Comparison of ENCODE assay signal across 8 mouse cellular contexts in the genomic region with DNA sequence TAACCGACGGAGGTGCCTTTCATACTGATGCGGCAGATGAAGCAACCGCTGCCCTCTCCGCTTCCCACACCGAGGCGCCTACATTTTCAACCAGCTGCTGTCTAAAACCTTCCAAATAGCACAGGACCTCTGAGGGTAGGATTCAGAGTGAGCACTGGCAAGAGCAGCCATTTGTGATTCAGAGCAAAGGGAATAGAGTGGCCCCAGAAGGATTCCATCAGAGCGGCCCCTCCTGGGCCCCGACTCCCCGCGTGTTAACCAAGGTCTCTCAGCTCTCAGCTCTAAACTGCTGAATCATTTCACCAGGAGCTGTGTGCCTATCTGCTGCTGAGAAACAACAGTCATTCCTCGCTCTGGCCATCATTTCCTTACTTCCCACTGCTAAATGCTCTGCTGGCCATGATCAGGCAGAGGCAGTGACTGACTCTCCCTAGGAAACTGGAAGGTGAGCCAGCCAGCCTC.
A peak's percentile ranks its signal among the peaks of the same experiment; 100 is the strongest.
DNase-seq lines count a peak whose midpoint lies in the region; ATAC-seq and TF ChIP-seq lines count a peak whose summit lies in the region.

No protein-coding gene starts in this region.

- intact Hi-C loops in left cerebral cortex, adult 2 months (cut with DNase I) = loop anchor here (5.0 kb wide), 1 partner anchor 826 kb away; no protein-coding TSS in a partner anchor

- no peak overlapping the region for H3K9ac ChIP-seq in limb, embryonic 14.5 days (ENCODE audit: low read depth, low read length, severe bottlenecking)
- H3K9ac ChIP-seq in neural tube, embryonic 13.5 days = no peak overlapping the region; the same call in 1 of the 2 replicates

- no peak for TF ChIP-seq POLR2A in limb, embryonic 14.5 days (IDR thresholded peaks at IDR 0.05; ENCODE audit: borderline replicate concordance, extremely low read depth, insufficient read depth, insufficient read length)

- H3K4me3 ChIP-seq in left cerebral cortex, adult 2 months = no peak overlapping the region
- H3K4me3 ChIP-seq in limb, embryonic 14.5 days (replicated peaks; ENCODE audit: low read length) = no peak overlapping the region
- H3K4me3 ChIP-seq in neural tube, embryonic 13.5 days = no peak overlapping the region

- WGBS in limb, embryonic 14.5 days = 30% methylated on average over 12 of the region's 12 CpGs
- WGBS in neural tube, embryonic 13.5 days = 24% methylated on average over 12 of the region's 12 CpGs

- peak overlapping the region; percentile 30; the same call in 1 of the 2 replicates for H3K4me2 ChIP-seq in limb, embryonic 14.5 days (replicated peaks; ENCODE audit: low read depth, low read length, severe bottlenecking)
- peak overlapping the region; percentile 33 for H3K4me2 ChIP-seq in neural tube, embryonic 13.5 days

- DNase-seq in left cerebral cortex, adult 2 months (ENCODE audit: extremely low spot score in 1 of 2, low spot score in 2 of 2) = no peak
- no peak for DNase-seq in left cerebral cortex, adult 11 months (ENCODE audit: low spot score)
- DNase-seq in embryo, embryonic 10.5 days (ENCODE audit: low spot score) = peak; percentile 33
- peak; percentile 13 for DNase-seq in heart, adult 8-10 months (ENCODE audit: low spot score)
- DNase-seq in limb, embryonic 14.5 days (ENCODE audit: low spot score) = no peak
- no peak for DNase-seq in kidney, postnatal 4 days
- DNase-seq in spleen, postnatal 4 days (ENCODE audit: low spot score in 2 of 2) = no peak

- peak overlapping the region; percentile 66 for H3K27ac ChIP-seq in left cerebral cortex, adult 2 months
- no peak overlapping the region for H3K27ac ChIP-seq in limb, embryonic 14.5 days (replicated peaks; ENCODE audit: low read depth, low read length)
- peak overlapping the region; percentile 66; the same call in 1 of the 2 replicates for H3K27ac ChIP-seq in neural tube, embryonic 13.5 days (replicated peaks)

- no peaks in the 10 kb centered on the region for H3K36me3 ChIP-seq in limb, embryonic 14.5 days (ENCODE audit: control insufficient read depth, insufficient read depth, low read length)
- H3K36me3 ChIP-seq in neural tube, embryonic 13.5 days = no peaks in the 10 kb centered on the region

- H3K4me1 ChIP-seq in limb, embryonic 14.5 days (ENCODE audit: control insufficient read depth, insufficient read depth, low read length) = peaks cover 7% of the 10 kb centered on the region
- H3K4me1 ChIP-seq in neural tube, embryonic 13.5 days (replicated peaks) = peaks cover 17% of the 10 kb centered on the region

- peak; percentile 15; the same call in 1 of the 2 replicates for ATAC-seq in limb, embryonic 14.5 days (ENCODE audit: low FRiP score, low read depth)
- no peak; the same call in 1 of the 2 replicates for ATAC-seq in neural tube, embryonic 13.5 days (ENCODE audit: low read depth)

- H3K27me3 ChIP-seq in limb, embryonic 14.5 days (ENCODE audit: control insufficient read depth, insufficient read depth, low read length) = no peaks in the 10 kb centered on the region
- no peaks in the 10 kb centered on the region for H3K27me3 ChIP-seq in neural tube, embryonic 13.5 days

- TF ChIP-seq CTCF in left cerebral cortex, adult 2 months (IDR thresholded peaks at IDR 0.05) = no peak

- H3K9me3 ChIP-seq in limb, embryonic 14.5 days (ENCODE audit: control insufficient read depth, low read length) = no peaks in the 10 kb centered on the region
- H3K9me3 ChIP-seq in neural tube, embryonic 13.5 days = no peaks in the 10 kb centered on the region

Comparison
In these comparisons a context has a peak if more than half of its experiments do, and no peak if none do; other contexts are left out.
1. DNase-seq: peak in embryo, embryonic 10.5 days (single experiment) and heart, adult 8-10 months (single experiment); none in left cerebral cortex, adult 2 months (0 of 2), left cerebral cortex, adult 11 months (single experiment), limb, embryonic 14.5 days (single experiment), kidney, postnatal 4 days (0 of 2) and spleen, postnatal 4 days (0 of 2).